Mouse (Mus musculus) cerebellum, adult 9-10 months (tissue): ENCODE results near the gene Ckb.
"Not testable (repeated sequence)": the region's sequence is repeated elsewhere in the genome, so short reads cannot be mapped to it uniquely, and the experiment has no call there.

Experiments
- DNase-seq: peaks from one replicate; pipeline ENCODE4 v3.0.0; 2022

The Ckb gene

GRCm38 (mm10) chr12:111672176-111672575, at the start of gene Ckb:
TSS of gene Ckb (minus strand) at chr12:111672338.
- DNase-seq = peak; percentile 95

- no peak for DNase-seq
Observed at GRCm38 (mm10) chr12:111720222-111720621, 48.1 kb upstream of the Ckb start.

- peak; percentile 76 for DNase-seq
Observed at GRCm38 (mm10) chr12:111718656-111719055, 46.5 kb upstream of the Ckb start.

GRCm38 (mm10) chr12:111716505-111716904, 44.4 kb upstream of the Ckb start:
- DNase-seq = no peak

- DNase-seq = not testable (repeated sequence)
Observed at GRCm38 (mm10) chr12:111713880-111714279, 41.7 kb upstream of the Ckb start.

GRCm38 (mm10) chr12:111713004-111713651, 41.0 kb upstream of the Ckb start, which contains the start of the genes Bag5 and Apopt1:
TSS of gene Bag5 (minus strand) at chr12:111713257.
TSS of gene Apopt1 (plus strand) at chr12:111713261.
- DNase-seq = peak; percentile 86

GRCm38 (mm10) chr12:111712476-111712875, 40.3 kb upstream of the Ckb start:
- DNase-seq = no peak

- no peak for DNase-seq
Observed at GRCm38 (mm10) chr12:111710091-111710490, 38.0 kb upstream of the Ckb start.

GRCm38 (mm10) chr12:111708181-111708580, 36.0 kb upstream of the Ckb start:
- no peak for DNase-seq

- DNase-seq = no peak
Observed at GRCm38 (mm10) chr12:111705186-111705973, 33.2 kb upstream of the Ckb start.

- DNase-seq = no peak
Observed at GRCm38 (mm10) chr12:111704609-111705008, 32.5 kb upstream of the Ckb start.

- no peak for DNase-seq
Observed at GRCm38 (mm10) chr12:111703301-111703700, 31.2 kb upstream of the Ckb start.

GRCm38 (mm10) chr12:111700920-111701458, 28.9 kb upstream of the Ckb start:
- DNase-seq = no peak

GRCm38 (mm10) chr12:111699542-111699941, 27.4 kb upstream of the Ckb start:
- no peak for DNase-seq

- DNase-seq = peak; percentile 87
Observed at GRCm38 (mm10) chr12:111698346-111698913, 26.3 kb upstream of the Ckb start.

- no peak for DNase-seq
Observed at GRCm38 (mm10) chr12:111697708-111698107, 25.6 kb upstream of the Ckb start.

GRCm38 (mm10) chr12:111696239-111696638, 24.1 kb upstream of the Ckb start:
- peak; percentile 90 for DNase-seq

GRCm38 (mm10) chr12:111694880-111695804, 23.0 kb upstream of the Ckb start:
- DNase-seq = no peak

- no peak for DNase-seq
Observed at GRCm38 (mm10) chr12:111694271-111694781, 22.2 kb upstream of the Ckb start.

GRCm38 (mm10) chr12:111693341-111694270, 21.5 kb upstream of the Ckb start:
- peak; percentile 69 for DNase-seq

- DNase-seq = no peak
Observed at GRCm38 (mm10) chr12:111692899-111693298, 20.8 kb upstream of the Ckb start.
